Mouse (Mus musculus): ENCODE results near the gene Lrch4.

GRCm38 (mm10) chr5:137683388-137684293 lies 54.7 kb downstream of the Lrch4 start:
- TF ChIP-seq CTCF (IDR thresholded peaks at IDR 0.05; ENCODE audit: borderline replicate concordance, extremely low read depth, insufficient read depth, insufficient read length) (no peak), POLR2A (IDR thresholded peaks at IDR 0.05; ENCODE audit: borderline replicate concordance, extremely low read depth, insufficient read depth, insufficient read length, poor library complexity, severe bottlenecking) (no peak)

Measured in brain, embryonic 14.5 days (tissue).